Mouse (Mus musculus) kidney, adult 2 months (tissue): ENCODE measurements around the gene Acr. TPM values are rescaled to one million over a fixed set of nuclear protein-coding genes. Genes with fewer than 3 reads are reported as not detected.

Experiments
- DNase-seq: peaks from one replicate; pipeline ENCODE4 v3.0.0; 2021
- H3K27ac ChIP-seq: fragments of 200-500 bp; 2 replicates; pipeline ENCODE4 v1.5.1; 2012; ENCODE audit warnings: low read depth, low read length, control low read depth, inconsistent platforms; ENCODE audit not compliant: insufficient read depth
- H3K27me3 ChIP-seq: fragments of 200-500 bp; replicated peaks from 2 replicates; pipeline ENCODE4 v1.6.1; 2012; ENCODE audit warnings: mild to moderate bottlenecking, moderate library complexity, low read length, inconsistent platforms; ENCODE audit not compliant: control insufficient read depth, insufficient read depth
- H3K36me3 ChIP-seq: fragments of 200-500 bp; 2 replicates; pipeline ENCODE4 v1.6.1; 2012; ENCODE audit warnings: mild to moderate bottlenecking, moderate library complexity, low read length, inconsistent platforms; ENCODE audit not compliant: control insufficient read depth, insufficient read depth
- H3K4me1 ChIP-seq: fragments of 200-500 bp; 2 replicates; pipeline ENCODE4 v1.6.1; 2011; ENCODE audit warnings: low read length; ENCODE audit not compliant: control insufficient read depth, insufficient read depth
- H3K4me3 ChIP-seq: fragments of 200-500 bp; 2 replicates; pipeline ENCODE4 v1.5.1; 2011; ENCODE audit warnings: mild to moderate bottlenecking, low read depth, low read length, control low read depth; ENCODE audit not compliant: insufficient read depth
- CTCF ChIP-seq: fragments of 200-500 bp; conservative IDR thresholded peaks from 2 replicates; pipeline ENCODE4 v1.5.1; 2011; ENCODE audit warnings: low read depth, mild to moderate bottlenecking, control low read depth, low read length, moderate library complexity, mixed read lengths; ENCODE audit not compliant: insufficient read depth, insufficient read length
- POLR2A ChIP-seq: fragments of 200-500 bp; IDR thresholded peaks from one replicate; pipeline ENCODE4 v1.6.1; 2011; ENCODE audit warnings: low read depth, low read length, control low read depth
- WGBS: fragments of 180-500 bp; shearing (Covaris S2); methylation state at CpG from one replicate; pipeline ENCODE4 v1.1.7; 2018; 5-methylcytosine and 5-hydroxymethylcytosine counted together
- polyA plus RNA-seq: library from polyadenylated mRNA; depleted of rRNA; stranded (reverse); fragments of >200 nt; gene quantifications from 2 replicates; pipeline ENCODE4 v1.2.3, GENCODE M21; 2012

The Acr gene
- polyA plus RNA-seq, 1 experiment, result 0.74 TPM

DNA sequence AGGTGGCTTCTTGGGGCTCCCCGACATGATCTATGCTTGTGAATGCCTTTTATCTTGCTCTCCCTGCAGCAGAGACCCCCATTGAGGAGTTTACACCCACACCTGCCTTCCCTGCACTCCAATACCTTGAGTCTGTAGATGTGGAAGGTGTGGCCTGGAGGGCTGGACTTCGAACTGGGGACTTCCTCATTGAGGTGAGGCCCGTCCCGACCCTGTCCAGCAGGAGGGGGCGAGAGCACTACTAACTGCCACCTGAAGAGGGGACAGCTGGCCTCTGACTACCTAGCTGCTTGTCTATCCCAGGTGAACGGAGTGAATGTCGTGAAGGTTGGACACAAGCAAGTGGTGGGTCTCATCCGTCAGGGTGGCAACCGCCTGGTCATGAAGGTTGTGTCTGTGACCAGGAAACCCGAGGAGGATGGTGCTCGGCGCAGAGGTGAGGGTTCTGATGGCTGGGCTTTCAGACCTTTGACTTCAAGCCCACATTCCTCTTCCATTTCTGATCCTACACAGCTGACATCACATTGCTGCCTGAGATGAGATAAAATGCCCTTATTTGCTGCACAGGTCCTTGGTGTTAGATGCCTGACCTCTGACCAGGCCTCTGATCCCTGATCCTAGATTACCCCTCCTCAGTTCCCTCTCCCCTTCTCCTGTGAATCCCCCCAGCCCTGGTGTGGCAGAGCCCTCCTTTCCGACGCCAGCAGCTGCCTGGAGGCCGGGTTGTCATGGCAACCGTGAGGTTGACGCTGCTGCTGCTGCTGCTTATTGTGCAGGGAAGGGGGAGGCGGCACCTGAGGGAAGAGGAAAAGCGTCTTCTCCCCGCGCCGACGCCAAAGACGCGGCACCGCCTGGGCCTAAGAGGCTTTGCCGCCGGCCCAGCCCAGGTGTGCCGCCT, 35.9 kb upstream of the Acr start:
- TF ChIP-seq CTCF (no peak), POLR2A (no peak)
- H3K27me3 ChIP-seq, result no peaks in the 10 kb centered on the region
- 35% methylated on average over 29 of the region's 29 CpGs for WGBS
- H3K27ac ChIP-seq, result no peak overlapping the region
- no peaks in the 10 kb centered on the region for H3K36me3 ChIP-seq
- DNase-seq, result no peak
- no peaks in the 10 kb centered on the region for H3K4me1 ChIP-seq
- H3K4me3 ChIP-seq, result no peak overlapping the region

DNA sequence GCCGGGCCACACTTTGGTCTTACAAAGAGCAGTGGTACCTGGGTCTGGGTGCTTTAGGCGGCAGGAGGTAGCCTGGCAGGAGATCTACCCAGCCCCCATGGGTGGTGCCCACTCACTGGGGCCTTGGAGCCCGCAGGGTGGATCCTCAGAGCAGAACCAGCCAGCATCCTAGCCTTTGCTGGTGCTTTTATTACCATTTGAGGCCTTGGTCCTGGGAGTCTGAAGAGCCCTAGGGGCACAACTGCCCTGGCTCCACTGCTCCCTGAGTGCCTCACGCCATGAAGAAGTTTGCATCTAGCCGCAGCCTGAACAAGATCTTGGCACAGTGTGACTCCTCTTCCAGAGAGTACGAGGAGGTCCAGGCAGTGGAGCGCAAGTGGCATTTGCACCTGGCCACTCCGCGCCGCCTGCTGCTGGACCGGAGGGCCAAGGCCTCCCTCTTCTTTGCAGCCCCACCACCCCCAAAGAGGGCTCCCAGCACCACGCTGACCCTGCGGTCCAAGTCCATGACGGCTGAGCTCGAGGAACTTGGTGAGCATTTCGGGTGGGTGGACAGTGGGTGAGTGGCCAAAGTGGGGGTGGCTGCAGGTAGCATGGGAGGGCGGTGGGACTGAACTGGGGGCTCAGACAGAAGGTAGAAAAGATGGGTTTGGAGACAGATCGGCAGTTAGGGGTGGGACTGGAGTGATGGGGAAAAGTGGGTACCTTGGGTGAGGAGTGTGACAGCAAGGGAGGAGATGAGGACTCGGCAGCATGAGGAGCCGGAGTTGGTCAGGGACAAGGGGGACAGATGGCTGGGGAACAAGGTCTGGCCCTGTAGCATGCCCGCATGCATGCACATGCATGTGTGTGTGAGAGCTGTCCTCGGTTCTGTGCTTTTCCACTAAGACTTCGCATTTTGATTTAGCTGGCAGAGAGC, 34.9 kb upstream of the Acr start:
- TF ChIP-seq POLR2A (no peak), CTCF (no peak)
- Histone ChIP-seq H3K27me3 (no peaks in the 10 kb centered on the region), H3K4me1 (no peaks in the 10 kb centered on the region), H3K4me3 (no peak overlapping the region), H3K36me3 (no peaks in the 10 kb centered on the region), H3K27ac (no peak overlapping the region)
- WGBS, result 75% methylated on average over 23 of the region's 23 CpGs
- no peak for DNase-seq

DNA sequence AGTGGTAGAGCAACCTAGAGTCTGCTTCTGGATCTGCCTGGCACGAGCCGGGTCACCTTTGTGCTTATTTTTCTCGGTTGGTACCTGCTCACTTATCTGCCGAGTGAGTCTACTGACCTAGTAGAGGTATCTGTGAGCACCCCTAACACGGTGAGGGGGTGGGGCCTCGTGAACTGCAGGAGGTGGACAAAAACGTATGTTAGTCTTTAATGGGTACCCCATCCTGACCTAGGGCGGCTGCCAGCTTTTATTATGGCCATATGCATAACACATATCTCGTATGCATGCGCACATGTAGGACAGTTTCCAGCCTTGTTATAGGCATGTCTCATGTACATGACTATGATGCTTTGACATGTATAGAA, 34.3 kb upstream of the Acr start:
- Histone ChIP-seq H3K27ac (no peak overlapping the region), H3K4me3 (no peak overlapping the region), H3K4me1 (no peaks in the 10 kb centered on the region), H3K36me3 (no peaks in the 10 kb centered on the region), H3K27me3 (no peaks in the 10 kb centered on the region)
- no peak for DNase-seq
- TF ChIP-seq CTCF (no peak), POLR2A (no peak)
- 85% methylated on average over 10 of the region's 10 CpGs for WGBS

DNA sequence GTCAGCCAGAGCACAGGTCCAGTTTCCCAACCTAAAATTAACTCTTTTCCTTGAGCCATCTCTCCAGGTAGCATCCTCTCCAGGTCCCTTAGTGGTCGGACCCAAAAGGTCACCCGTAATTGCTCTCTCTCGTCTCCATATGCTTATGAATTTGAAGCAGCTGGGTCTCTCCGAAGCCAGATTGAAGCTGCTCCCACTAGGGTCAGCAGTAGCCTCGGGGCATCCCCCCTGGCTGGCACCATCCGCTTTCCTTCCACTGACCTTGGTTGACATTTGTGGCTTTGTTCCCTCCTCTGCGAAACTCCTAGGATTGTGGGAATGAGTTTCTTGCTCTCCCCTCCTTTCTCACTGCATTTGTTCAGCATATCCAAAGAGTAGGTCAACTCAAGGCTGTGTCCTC, 24.0 kb upstream of the Acr start:
- Histone ChIP-seq H3K4me3 (no peak overlapping the region), H3K27ac (no peak overlapping the region), H3K27me3 (no peaks in the 10 kb centered on the region), H3K36me3 (no peaks in the 10 kb centered on the region), H3K4me1 (no peaks in the 10 kb centered on the region)
- no peak for DNase-seq
- TF ChIP-seq POLR2A (no peak), CTCF (no peak)
- WGBS, result 89% methylated on average over 7 of the region's 7 CpGs

DNA sequence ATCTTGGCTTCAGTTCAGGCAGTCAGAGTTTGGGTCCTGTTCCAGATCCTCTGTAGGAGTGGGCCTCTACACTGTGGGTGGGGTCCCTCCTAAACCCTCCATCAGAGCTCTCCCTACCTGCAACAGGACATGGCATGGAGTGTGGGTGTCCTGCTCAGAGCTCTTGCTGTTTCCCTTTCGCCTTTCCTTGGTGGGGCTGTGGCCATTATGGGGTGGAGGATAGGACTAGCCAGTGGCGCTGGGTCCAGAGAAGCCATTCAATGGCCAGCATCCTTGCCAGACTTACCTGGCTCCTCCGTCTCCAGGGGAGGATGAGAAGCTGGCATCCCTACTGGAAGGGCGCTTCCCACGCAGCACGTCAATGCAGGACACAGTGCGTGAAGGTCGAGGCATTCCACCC, 20.8 kb upstream of the Acr start:
- WGBS, result 53% methylated on average over 8 of the region's 8 CpGs

DNA sequence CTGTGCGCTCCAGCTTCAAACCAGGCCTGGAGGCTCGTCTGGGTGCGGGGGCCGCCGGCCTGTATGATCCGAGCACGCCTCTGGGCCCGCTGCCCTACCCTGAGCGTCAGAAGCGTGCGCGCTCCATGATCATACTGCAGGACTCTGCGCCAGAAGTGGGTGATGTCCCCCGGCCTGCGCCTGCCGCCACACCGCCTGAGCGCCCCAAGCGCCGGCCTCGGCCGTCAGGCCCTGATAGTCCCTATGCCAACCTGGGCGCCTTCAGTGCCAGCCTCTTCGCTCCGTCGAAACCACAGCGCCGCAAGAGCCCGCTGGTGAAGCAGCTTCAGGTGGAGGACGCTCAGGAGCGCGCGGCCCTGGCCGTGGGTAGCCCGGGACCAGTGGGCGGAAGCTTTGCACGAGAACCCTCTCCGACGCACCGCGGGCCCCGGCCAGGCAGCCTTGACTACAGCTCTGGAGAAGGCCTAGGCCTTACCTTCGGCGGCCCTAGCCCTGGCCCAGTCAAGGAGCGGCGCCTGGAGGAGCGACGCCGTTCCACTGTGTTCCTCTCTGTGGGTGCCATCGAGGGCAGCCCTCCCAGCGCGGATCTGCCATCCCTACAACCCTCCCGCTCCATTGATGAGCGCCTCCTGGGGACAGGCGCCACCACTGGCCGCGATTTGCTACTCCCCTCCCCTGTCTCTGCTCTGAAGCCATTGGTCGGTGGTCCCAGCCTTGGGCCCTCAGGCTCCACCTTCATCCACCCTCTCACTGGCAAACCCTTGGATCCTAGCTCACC, 20.1 kb upstream of the Acr start:
- WGBS, result 27% methylated on average over 58 of the region's 58 CpGs
- H3K4me1 ChIP-seq, result no peaks in the 10 kb centered on the region
- no peaks in the 10 kb centered on the region for H3K27me3 ChIP-seq
- no peaks in the 10 kb centered on the region for H3K36me3 ChIP-seq
- no peak overlapping the region for H3K27ac ChIP-seq
- TF ChIP-seq POLR2A (no peak), CTCF (no peak)
- DNase-seq, result no peak
- H3K4me3 ChIP-seq, result no peak overlapping the region

More for the DNA sequence above, 20.8 kb upstream of the Acr start:
- no peak overlapping the region for H3K4me3 ChIP-seq
- no peak for TF ChIP-seq POLR2A
- TF ChIP-seq CTCF, result no peak
- no peaks in the 10 kb centered on the region for H3K4me1 ChIP-seq
- H3K27ac ChIP-seq, result no peak overlapping the region
- DNase-seq, result no peak
- H3K36me3 ChIP-seq, result no peaks in the 10 kb centered on the region
- no peaks in the 10 kb centered on the region for H3K27me3 ChIP-seq
